Mouse (Mus musculus): ENCODE results near the gene Mlx.

DNA sequence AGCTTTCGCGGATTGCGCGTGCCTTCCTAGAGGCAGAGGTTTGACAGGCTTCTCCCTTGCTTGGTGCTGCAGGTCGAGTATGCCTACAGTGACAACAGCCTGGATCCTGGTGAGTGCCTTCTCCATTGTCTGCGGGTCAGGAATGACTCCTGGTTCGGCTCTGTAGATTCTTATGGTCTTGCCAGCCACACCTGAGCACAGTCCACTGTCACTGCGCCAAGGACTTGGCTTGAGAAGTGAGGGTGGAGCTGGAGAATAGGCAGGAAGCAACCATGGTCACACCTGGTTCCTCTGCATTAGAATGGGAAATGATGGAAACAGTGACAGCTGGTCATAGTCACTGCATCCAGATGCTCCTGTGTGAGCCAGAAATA is 592 bp downstream of the Mlx start:
- TF ChIP-seq ZC3H11A (IDR thresholded peaks at IDR 0.05; ENCODE audit: borderline replicate concordance, low read depth, low read length) (no peak), CHD2 (IDR thresholded peaks at IDR 0.05; ENCODE audit: low read depth, low read length) (no peak)
